Mouse (Mus musculus) ES-Bruce4 (cell line): ENCODE results near the gene Ddx39.

Source experiments
- CTCF ChIP-seq: IDR thresholded peaks from one replicate; pipeline ENCODE4 v1.8.1; 2011; ENCODE audit warnings: low read depth, low read length
- EP300 ChIP-seq: IDR thresholded peaks from 2 replicates; pipeline ENCODE4 v1.6.1; 2011; ENCODE audit warnings: low read depth, low read length; ENCODE audit not compliant: insufficient read depth
- POLR2A ChIP-seq: IDR thresholded peaks from one replicate; pipeline ENCODE4 v1.8.1; 2011; ENCODE audit warnings: low read length; ENCODE audit not compliant: insufficient read depth

GRCm38 (mm10) chr8:83756273-83756672 is 41.3 kb downstream of the Ddx39 start:
- TF ChIP-seq EP300 (no peak), CTCF (no peak), POLR2A (no peak)
